Mouse (Mus musculus): ENCODE results near the gene Chd9.

DNA sequence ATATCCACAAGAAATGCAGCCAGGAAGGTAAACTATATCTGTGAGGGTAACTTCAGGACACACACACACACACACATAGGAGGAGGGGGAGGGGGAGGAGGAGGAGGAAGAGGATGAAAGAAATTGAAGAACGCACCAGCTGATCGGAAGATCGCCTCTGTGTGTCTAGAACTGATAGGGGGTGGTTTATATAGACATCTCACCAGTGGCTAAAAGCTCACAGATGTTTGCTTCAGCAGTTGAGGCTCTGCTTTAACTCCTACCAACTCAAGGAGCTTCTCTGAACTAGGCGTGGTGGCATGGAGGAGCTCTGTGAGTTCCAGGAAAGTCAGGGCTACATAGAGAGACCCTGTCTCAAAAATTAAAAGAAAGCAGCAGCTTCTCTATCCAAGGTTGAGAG lies 115.6 kb downstream of the Chd9 start:
- TF ChIP-seq CTCF (IDR thresholded peaks at IDR 0.05; ENCODE audit: insufficient read depth, low read depth, low read length) (no peak), POLR2A (IDR thresholded peaks at IDR 0.05; ENCODE audit: insufficient read depth, low read depth, low read length) (no peak)

Data from olfactory bulb, adult 2 months (tissue).